Mouse (Mus musculus) embryonic fibroblast, embryonic 13.5 days (primary cell): ENCODE measurements around the gene Sat2.

Experiments used
- CTCF ChIP-seq: IDR thresholded peaks from 2 replicates; pipeline ENCODE4 v1.5.1; 2011; ENCODE audit warnings: mild to moderate bottlenecking, control low read depth, low read length, moderate library complexity, borderline replicate concordance; ENCODE audit not compliant: insufficient read depth
- POLR2A ChIP-seq: IDR thresholded peaks from 2 replicates; pipeline ENCODE4 v1.6.1; 2011; ENCODE audit warnings: low read depth, mild to moderate bottlenecking, control low read depth, low read length, moderate library complexity

DNA sequence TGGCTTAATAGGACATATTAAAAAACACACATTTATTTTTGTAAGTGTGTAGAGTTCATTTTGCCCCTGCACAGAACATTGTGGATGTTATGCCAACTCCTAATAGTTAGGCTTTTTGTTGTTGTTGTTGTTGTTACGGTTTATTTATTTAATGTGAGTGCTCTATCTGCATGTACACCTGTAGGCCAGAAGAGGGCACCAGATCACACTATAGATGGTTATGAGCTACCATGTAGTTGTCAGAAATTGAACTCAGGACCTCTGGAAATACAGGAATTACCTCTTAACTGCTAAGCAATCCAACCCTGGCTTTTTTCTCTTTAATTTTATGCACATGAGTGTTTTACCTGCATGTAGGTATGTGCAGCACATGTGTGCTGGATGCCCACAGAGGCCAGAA, 8.0 kb downstream of the Sat2 start:
- TF ChIP-seq CTCF = no peak
- TF ChIP-seq POLR2A = no peak
